Mouse (Mus musculus) testis, adult 2 months (tissue): Measurements from ENCODE around the gene Plppr2.

ENCODE experiments used
- CTCF ChIP-seq: fragments of 200-500 bp; IDR thresholded peaks from 2 replicates; pipeline ENCODE4 v1.5.1; 2012; ENCODE audit warnings: low read depth, mild to moderate bottlenecking, inconsistent platforms, low read length, moderate library complexity; ENCODE audit not compliant: control insufficient read depth, insufficient read depth, insufficient replicate concordance
- POLR2A ChIP-seq: fragments of 200-500 bp; IDR thresholded peaks from 2 replicates; pipeline ENCODE4 v1.6.1; 2012; ENCODE audit warnings: low read depth, mild to moderate bottlenecking, inconsistent platforms, low read length, moderate library complexity; ENCODE audit not compliant: control insufficient read depth

DNA sequence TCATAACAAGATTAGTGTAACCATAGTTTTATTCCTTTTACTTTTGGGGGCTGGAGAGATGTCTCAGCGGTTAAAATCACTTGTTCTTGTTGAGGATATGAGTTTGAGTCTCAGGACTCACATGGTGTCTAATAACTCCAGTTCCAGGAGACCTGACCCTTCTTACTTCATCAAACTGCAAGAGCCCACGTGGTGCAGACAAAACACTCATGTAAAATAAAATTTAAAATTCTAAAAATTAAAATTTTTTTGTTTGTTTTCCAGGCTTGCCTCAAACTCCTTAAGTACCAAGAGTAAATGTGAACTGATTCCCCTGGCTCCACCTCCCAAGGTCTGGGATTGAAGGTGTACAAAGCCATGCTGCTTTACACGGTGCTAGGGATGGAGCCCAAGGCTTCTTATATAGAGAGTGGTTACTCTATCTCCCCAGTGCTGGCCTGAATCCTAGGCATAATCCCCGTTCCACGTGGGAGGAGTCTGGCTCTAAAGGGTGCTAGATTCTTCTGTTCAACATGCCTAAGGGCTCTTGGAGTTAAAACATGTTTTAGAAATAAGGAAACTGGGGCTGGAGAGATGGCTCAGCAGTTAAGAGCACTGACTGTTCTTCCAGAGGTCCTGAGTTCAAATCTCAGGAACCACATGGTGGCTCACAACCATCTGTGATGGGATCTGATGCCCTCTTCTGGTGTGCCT, 18.0 kb upstream of the Plppr2 start:
- TF ChIP-seq POLR2A (no peak), CTCF (no peak)
